Mouse (Mus musculus) cerebellum, adult 2 months (tissue): ENCODE data around the gene Isl1.

Experiments used
- CTCF ChIP-seq: fragments of 200-500 bp; IDR thresholded peaks from 2 replicates; pipeline ENCODE4 v1.5.1; 2011; ENCODE audit warnings: low read depth, mild to moderate bottlenecking, control low read depth, low read length, moderate library complexity, borderline replicate concordance; ENCODE audit not compliant: insufficient read depth
- POLR2A ChIP-seq: fragments of 200-500 bp; IDR thresholded peaks from 2 replicates; pipeline ENCODE4 v1.6.1; 2011; ENCODE audit warnings: low read length, control low read depth, borderline replicate concordance; ENCODE audit not compliant: insufficient read depth

- TF ChIP-seq CTCF: no peak
- TF ChIP-seq POLR2A: no peak
Observed at GRCm38 (mm10) chr13:116308933-116309583, 431 bp downstream of the Isl1 start.
